Mouse (Mus musculus) liver, embryonic 12.5 days (tissue): ENCODE data around the gene Traf3ip2. TPM values are rescaled to one million over a fixed set of nuclear protein-coding genes. Genes with fewer than 3 reads are reported as not detected.
A peak's percentile ranks its signal among the peaks of the same experiment; 100 is the strongest.

Experiments used
- ATAC-seq: fragments of 200-750 bp; cut with Nextera tagmentation; 2 replicates; pipeline ENCODE4 v1.8.0; 2017; ENCODE audit warnings: moderate number of reproducible peaks, mild to moderate bottlenecking, moderate library complexity
- H3K27ac ChIP-seq: fragments of 300-500 bp; sonication (generic); 2 replicates; pipeline ENCODE4 v1.5.1; 2016; ENCODE audit warnings: mild to moderate bottlenecking
- H3K27me3 ChIP-seq: fragments of 300-500 bp; sonication (generic); replicated peaks from 2 replicates; pipeline ENCODE4 v1.6.1; 2016; ENCODE audit warnings: mild to moderate bottlenecking, moderate library complexity
- H3K36me3 ChIP-seq: fragments of 300-500 bp; sonication (generic); 2 replicates; pipeline ENCODE4 v1.6.1; 2016; ENCODE audit warnings: mild to moderate bottlenecking, moderate library complexity
- H3K4me1 ChIP-seq: fragments of 300-500 bp; sonication (generic); 2 replicates; pipeline ENCODE4 v1.6.1; 2016
- H3K4me2 ChIP-seq: fragments of 300-500 bp; sonication (generic); 2 replicates; pipeline ENCODE4 v1.6.1; 2016; ENCODE audit warnings: mild to moderate bottlenecking, moderate library complexity
- H3K4me3 ChIP-seq: fragments of 300-500 bp; sonication (generic); 2 replicates; pipeline ENCODE4 v1.5.1; 2016; ENCODE audit warnings: mild to moderate bottlenecking, moderate library complexity
- H3K9ac ChIP-seq: fragments of 300-500 bp; sonication (generic); 2 replicates; pipeline ENCODE4 v1.6.1; 2016; ENCODE audit warnings: mild to moderate bottlenecking, moderate library complexity
- H3K9me3 ChIP-seq: fragments of 300-500 bp; sonication (generic); replicated peaks from 2 replicates; pipeline ENCODE4 v1.6.1; 2016; ENCODE audit warnings: mild to moderate bottlenecking, moderate library complexity
- WGBS: fragments of 180-500 bp; shearing (Covaris S2); methylation state at CpG from one replicate; pipeline ENCODE4 v1.1.7; 2016; ENCODE audit not compliant: insufficient replicate concordance; 5-methylcytosine and 5-hydroxymethylcytosine counted together
- polyA plus RNA-seq: library from polyadenylated mRNA; unstranded; fragments of >200 nt; fragmentation: Nextera tagmentation; extraction: Ambion mirVana; gene quantifications from 2 replicates; pipeline ENCODE4 v1.2.1, GENCODE M21; 2016

Traf3ip2 gene
- polyA plus RNA-seq, 1 experiment from 2014 or later = 3.1 TPM

DNA sequence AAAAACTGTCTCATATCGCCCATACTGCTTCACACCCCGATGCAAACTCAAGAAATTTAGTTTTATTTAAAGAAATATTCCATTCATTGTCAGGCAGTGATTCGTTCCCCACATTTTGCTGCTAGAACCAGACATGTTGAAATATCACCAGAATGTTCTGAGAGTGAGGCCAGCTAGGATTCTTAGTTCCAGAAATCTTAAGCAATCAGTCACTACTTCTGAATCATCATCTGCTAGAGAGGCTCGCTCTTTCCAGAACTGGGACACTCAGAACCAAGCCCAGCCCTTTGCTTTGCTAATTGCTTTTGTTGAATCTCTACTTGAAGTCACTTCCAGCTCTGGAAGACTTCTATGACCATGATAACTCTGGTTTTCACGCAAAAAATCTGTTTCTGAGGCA is 27.0 kb downstream of the Traf3ip2 start:
- Histone ChIP-seq H3K27me3 (no peaks in the 10 kb centered on the region), H3K36me3 (peaks cover 3% of the 10 kb centered on the region; the same call in 1 of the 2 replicates), H3K9me3 (no peaks in the 10 kb centered on the region), H3K4me1 (no peaks in the 10 kb centered on the region), H3K27ac (no peak overlapping the region), H3K9ac (no peak overlapping the region), H3K4me2 (no peak overlapping the region), H3K4me3 (no peak overlapping the region)
- 67% methylated on average over 5 of the region's 5 CpGs for WGBS
- ATAC-seq = no peak

DNA sequence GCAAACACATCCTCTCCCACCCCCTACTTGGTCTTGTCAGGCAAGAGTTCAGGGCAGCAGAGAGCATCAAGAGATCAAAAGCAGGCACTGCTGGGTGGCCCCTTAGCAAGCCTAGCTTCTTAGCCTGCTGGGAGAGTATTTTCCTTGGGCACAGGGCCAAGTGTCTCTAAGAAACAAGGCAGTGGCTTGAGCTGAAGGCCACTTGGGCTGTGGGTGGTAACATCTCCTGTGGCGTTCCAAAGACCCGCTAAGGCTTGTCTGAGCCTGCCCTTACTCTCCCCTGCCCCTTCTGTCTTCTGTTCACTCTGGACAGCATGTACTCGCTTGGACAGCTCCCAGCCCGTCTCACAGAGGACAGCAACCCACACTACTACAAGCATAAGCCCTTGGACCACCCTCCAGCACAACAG is 28.1 kb downstream of the Traf3ip2 start:
- no peaks in the 10 kb centered on the region for H3K27me3 ChIP-seq
- peaks cover 4% of the 10 kb centered on the region for H3K4me1 ChIP-seq
- H3K4me2 ChIP-seq = no peak overlapping the region
- no peak overlapping the region for H3K4me3 ChIP-seq
- no peak overlapping the region for H3K9ac ChIP-seq
- no peak overlapping the region for H3K27ac ChIP-seq
- ATAC-seq = no peak
- 50% methylated on average over 4 of the region's 4 CpGs for WGBS
- peaks cover 3% of the 10 kb centered on the region; the same call in 1 of the 2 replicates for H3K36me3 ChIP-seq
- H3K9me3 ChIP-seq = no peaks in the 10 kb centered on the region

GRCm38 (mm10) chr10:39645789-39646628 is 33.3 kb downstream of the Traf3ip2 start:
- no peak overlapping the region for H3K9ac ChIP-seq
- no peak overlapping the region for H3K4me3 ChIP-seq
- no peak overlapping the region for H3K4me2 ChIP-seq
- ATAC-seq = no peak
- H3K27ac ChIP-seq = 0 out of 2 replicates have a peak overlapping the region, but pooled peaks have one; percentile 18
- WGBS = 41% methylated on average over 6 of the region's 6 CpGs
- H3K4me1 ChIP-seq = peaks cover 32% of the 10 kb centered on the region
- peaks cover 9% of the 10 kb centered on the region for H3K36me3 ChIP-seq
- H3K9me3 ChIP-seq = no peaks in the 10 kb centered on the region
- H3K27me3 ChIP-seq = no peaks in the 10 kb centered on the region

DNA sequence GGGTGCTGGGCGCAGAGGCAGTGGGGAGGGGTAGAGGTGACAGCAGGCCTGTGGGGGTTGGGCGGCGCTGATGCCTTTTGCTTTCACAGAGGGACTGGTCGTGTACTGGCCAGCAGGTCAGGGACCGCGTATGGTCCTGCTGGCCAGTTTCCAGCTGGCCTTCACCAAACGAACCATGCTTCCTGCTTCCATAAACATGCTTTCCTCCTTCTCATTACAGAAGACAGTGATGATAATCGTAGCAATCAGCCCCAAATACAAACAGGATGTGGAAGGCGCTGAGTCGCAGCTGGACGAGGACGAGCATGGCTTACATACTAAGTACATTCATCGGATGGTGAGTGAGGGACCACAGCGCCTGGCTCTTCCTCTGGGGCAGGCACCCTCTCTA is 33.9 kb downstream of the Traf3ip2 start:
- 39% methylated on average over 14 of the region's 14 CpGs for WGBS
- peaks cover 32% of the 10 kb centered on the region for H3K4me1 ChIP-seq
- no peaks in the 10 kb centered on the region for H3K27me3 ChIP-seq
- no peak for ATAC-seq
- no peaks in the 10 kb centered on the region for H3K9me3 ChIP-seq
- H3K27ac ChIP-seq = no peak overlapping the region
- H3K4me2 ChIP-seq = no peak overlapping the region
- no peak overlapping the region for H3K4me3 ChIP-seq
- H3K36me3 ChIP-seq = peaks cover 9% of the 10 kb centered on the region
- H3K9ac ChIP-seq = no peak overlapping the region

DNA sequence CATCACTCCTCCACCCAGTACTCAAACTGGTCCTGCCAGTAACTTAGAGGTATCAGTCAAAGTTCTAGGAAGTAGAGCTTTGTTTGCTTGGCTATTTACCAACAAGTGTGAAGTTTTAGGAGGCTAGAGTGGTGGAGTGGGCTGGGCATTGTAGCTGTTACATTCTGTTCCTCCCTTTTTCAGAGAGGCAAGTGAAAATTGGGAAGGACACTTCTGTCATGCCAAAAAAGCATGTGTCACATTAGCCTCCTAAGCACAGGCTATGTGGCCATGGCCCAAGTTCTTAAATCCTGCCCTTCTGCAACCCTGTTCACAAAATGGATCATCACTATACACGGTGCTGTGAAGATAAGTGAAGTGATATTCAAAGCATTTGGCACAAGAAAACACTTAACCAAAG is 34.4 kb downstream of the Traf3ip2 start:
- H3K4me3 ChIP-seq = no peak overlapping the region
- H3K27ac ChIP-seq = no peak overlapping the region
- no peak overlapping the region for H3K4me2 ChIP-seq
- H3K4me1 ChIP-seq = peaks cover 32% of the 10 kb centered on the region
- H3K9me3 ChIP-seq = no peaks in the 10 kb centered on the region
- WGBS = 49% methylated on average over 1 of the region's 1 CpGs
- H3K36me3 ChIP-seq = peaks cover 13% of the 10 kb centered on the region
- H3K9ac ChIP-seq = no peak overlapping the region
- no peaks in the 10 kb centered on the region for H3K27me3 ChIP-seq
- ATAC-seq = no peak

DNA sequence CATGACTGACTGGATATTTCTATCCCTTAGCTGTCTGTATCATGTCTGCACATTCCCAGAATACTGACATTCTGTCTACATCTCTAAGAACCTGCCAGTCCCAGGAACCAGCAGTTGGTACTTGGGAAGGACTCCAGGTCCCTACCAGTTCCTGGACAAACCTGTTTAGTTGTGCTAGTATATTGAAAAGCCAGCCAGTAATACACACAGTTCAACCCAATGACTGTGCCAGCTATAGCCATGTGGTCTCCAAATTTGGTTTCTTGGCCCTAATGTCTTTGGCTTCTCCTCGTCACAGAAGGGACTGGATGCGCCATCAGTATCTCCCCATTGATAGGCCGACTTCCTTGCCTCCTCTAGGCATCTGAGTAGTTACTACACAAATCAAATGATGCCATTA is 35.5 kb downstream of the Traf3ip2 start:
- Histone ChIP-seq H3K9ac (no peak overlapping the region), H3K4me3 (no peak overlapping the region), H3K27ac (no peak overlapping the region), H3K4me2 (no peak overlapping the region), H3K9me3 (no peaks in the 10 kb centered on the region), H3K27me3 (no peaks in the 10 kb centered on the region), H3K4me1 (peaks cover 32% of the 10 kb centered on the region), H3K36me3 (peaks cover 13% of the 10 kb centered on the region)
- ATAC-seq = no peak
- WGBS = 78% methylated on average over 3 of the region's 3 CpGs

DNA sequence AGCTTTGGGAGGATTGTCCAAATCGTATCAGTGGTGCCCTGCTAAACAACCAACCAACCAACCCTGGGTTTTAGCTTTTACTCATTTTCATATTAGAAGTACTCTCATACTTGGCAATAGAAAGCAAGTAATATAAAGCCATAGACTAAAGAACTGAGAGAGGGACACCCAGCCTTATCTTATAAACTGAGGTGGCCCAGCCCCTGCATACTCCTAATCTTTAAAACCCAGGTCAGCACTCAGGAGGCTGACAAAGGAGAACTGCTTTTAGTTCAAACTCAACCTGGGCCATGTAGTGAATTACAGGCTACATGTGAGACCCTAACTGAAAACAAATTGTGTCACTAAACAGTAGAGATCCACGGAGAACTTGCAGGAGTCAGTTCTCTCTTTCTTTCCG is 36.8 kb downstream of the Traf3ip2 start:
- Histone ChIP-seq H3K9ac (0 out of 2 replicates have a peak overlapping the region, but pooled peaks have one; percentile 12), H3K9me3 (no peaks in the 10 kb centered on the region), H3K27ac (no peak overlapping the region), H3K27me3 (no peaks in the 10 kb centered on the region), H3K36me3 (peaks cover 11% of the 10 kb centered on the region; the same call in 1 of the 2 replicates), H3K4me3 (no peak overlapping the region), H3K4me2 (peak overlapping the region; percentile 22; the same call in 1 of the 2 replicates), H3K4me1 (peaks cover 32% of the 10 kb centered on the region)
- 68% methylated on average over 3 of the region's 3 CpGs for WGBS
- ATAC-seq = peak; percentile 65

GRCm38 (mm10) chr10:39650316-39650715 is 37.6 kb downstream of the Traf3ip2 start:
- no peak overlapping the region for H3K27ac ChIP-seq
- no peaks in the 10 kb centered on the region for H3K9me3 ChIP-seq
- no peak for ATAC-seq
- peaks cover 32% of the 10 kb centered on the region for H3K4me1 ChIP-seq
- H3K36me3 ChIP-seq = peaks cover 11% of the 10 kb centered on the region; the same call in 1 of the 2 replicates
- H3K27me3 ChIP-seq = no peaks in the 10 kb centered on the region
- no peak overlapping the region for H3K9ac ChIP-seq
- WGBS = 86% methylated on average over 3 of the region's 3 CpGs
- no peak overlapping the region for H3K4me2 ChIP-seq
- no peak overlapping the region for H3K4me3 ChIP-seq

DNA sequence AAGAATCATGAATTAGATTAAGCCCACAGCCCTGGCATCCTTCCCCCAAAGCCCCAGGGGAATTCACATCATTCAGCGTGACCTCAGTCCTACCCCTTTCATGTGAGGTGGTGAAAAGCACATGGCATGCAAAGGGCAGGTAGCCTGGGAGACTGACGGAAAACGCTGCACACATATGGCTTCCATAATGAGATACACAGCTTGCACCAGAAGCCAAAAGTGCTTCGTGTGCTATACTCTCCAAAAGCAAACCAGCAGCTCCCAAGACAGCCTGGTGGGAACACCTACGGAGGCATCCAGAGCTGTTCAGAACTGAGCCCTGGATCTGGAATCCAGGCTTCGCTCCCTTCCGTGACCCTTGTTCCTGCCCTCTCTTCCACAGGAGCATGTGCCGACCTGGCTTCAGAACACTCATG is 41.3 kb downstream of the Traf3ip2 start:
- no peak overlapping the region for H3K9ac ChIP-seq
- no peaks in the 10 kb centered on the region for H3K9me3 ChIP-seq
- no peak overlapping the region for H3K4me2 ChIP-seq
- H3K27ac ChIP-seq = no peak overlapping the region
- no peak for ATAC-seq
- H3K4me1 ChIP-seq = peaks cover 14% of the 10 kb centered on the region
- no peak overlapping the region for H3K4me3 ChIP-seq
- H3K36me3 ChIP-seq = peaks cover 4% of the 10 kb centered on the region
- H3K27me3 ChIP-seq = no peaks in the 10 kb centered on the region
- 73% methylated on average over 8 of the region's 8 CpGs for WGBS

DNA sequence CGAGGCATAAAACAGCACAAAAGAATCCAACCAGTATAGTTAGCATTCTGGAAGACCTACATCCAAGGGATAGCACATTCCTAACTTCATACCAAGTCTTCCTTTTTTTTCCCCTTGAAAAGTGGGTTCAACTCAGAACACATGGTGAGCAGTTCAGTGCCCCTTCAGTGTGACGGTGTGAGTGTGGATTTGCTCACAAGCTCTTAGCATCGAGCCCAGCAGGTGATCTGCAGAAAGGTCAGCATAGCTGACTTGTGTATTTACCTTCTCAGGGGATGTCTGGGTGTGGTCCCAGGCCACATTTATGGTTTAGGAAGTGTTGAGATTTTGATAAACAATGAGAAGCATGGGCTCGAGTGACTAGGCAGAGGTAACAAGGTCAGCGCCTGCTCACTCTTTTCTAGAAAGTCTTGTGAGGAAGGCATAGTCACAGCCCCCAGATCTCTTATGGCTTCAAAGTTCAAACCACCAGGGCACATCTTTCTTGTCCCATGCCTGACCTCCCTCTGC is 46.2 kb downstream of the Traf3ip2 start:
- Histone ChIP-seq H3K9ac (no peak overlapping the region), H3K4me3 (no peak overlapping the region), H3K4me1 (peaks cover 18% of the 10 kb centered on the region; the same call in 1 of the 2 replicates), H3K27ac (no peak overlapping the region), H3K4me2 (no peak overlapping the region), H3K36me3 (no peaks in the 10 kb centered on the region; the same call in 1 of the 2 replicates), H3K27me3 (no peaks in the 10 kb centered on the region), H3K9me3 (no peaks in the 10 kb centered on the region)
- ATAC-seq = no peak
- WGBS = 47% methylated on average over 5 of the region's 5 CpGs

- H3K36me3 ChIP-seq = no peaks in the 10 kb centered on the region; the same call in 1 of the 2 replicates
- H3K9me3 ChIP-seq = no peaks in the 10 kb centered on the region
- no peak overlapping the region for H3K9ac ChIP-seq
- H3K4me2 ChIP-seq = no peak overlapping the region
- H3K4me3 ChIP-seq = no peak overlapping the region
- ATAC-seq = no peak
- no peak overlapping the region for H3K27ac ChIP-seq
- H3K4me1 ChIP-seq = peaks cover 18% of the 10 kb centered on the region; the same call in 1 of the 2 replicates
- 49% methylated on average over 11 of the region's 11 CpGs for WGBS
- H3K27me3 ChIP-seq = no peaks in the 10 kb centered on the region
These were observed 46.9 kb downstream of the Traf3ip2 start for GRCm38 (mm10) chr10:39659411-39660268.

DNA sequence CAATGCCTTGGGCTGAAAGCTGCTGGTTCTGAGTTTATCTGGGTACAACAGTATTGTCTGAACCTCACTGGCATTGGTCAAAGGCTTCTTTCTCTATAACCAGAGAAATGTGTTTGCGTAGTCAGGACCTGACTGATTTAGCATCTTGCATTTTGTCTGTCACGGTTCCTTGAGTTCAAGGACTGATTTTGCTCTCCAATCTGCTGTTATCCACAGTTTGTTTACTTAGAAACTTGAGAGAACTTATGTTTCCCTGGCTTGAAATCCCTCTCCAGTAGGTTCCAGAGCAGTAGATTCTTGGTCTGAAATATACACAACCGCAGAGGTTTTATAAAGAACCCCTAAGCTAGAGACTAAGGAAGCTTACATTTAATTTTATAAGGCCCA is 47.5 kb downstream of the Traf3ip2 start:
- Histone ChIP-seq H3K9me3 (no peaks in the 10 kb centered on the region), H3K27ac (no peak overlapping the region), H3K36me3 (no peaks in the 10 kb centered on the region; the same call in 1 of the 2 replicates), H3K4me2 (no peak overlapping the region), H3K4me1 (peaks cover 18% of the 10 kb centered on the region; the same call in 1 of the 2 replicates), H3K9ac (no peak overlapping the region), H3K4me3 (no peak overlapping the region), H3K27me3 (no peaks in the 10 kb centered on the region)
- ATAC-seq = no peak
- WGBS = 66% methylated on average over 3 of the region's 3 CpGs
